Mouse (Mus musculus): ENCODE measurements around the gene Pcdh10. TPM values are rescaled to one million over a fixed set of nuclear protein-coding genes. Genes with fewer than 3 reads are reported as not detected.

Pcdh10 gene
- polyA plus RNA-seq, 1 experiment: not detected

DNA sequence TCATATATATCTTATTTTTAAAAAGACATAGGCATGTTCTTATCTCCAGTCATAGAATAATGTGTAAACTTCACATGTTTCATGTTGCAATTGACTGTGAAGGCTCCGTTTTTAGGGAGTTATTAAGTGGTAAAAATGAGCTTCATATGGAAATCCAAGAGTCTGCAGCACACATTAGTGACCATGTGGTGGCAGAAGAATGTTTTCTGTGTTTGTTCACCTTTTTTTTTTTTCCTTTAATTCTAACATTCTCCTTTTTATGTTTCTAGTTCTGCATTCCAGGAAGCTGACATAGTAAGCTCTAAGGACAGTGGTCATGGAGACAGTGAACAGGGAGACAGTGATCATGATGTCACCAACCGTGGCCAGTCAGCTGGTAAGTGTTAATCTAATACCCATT, 5.6 kb downstream of the Pcdh10 start:
- Histone ChIP-seq H3K4me1 (ENCODE audit: control insufficient read depth, insufficient read depth, low read length) (no peaks in the 10 kb centered on the region), H3K9me3 (replicated peaks; ENCODE audit: control insufficient read depth, insufficient read depth, low read length, poor library complexity, severe bottlenecking) (no peaks in the 10 kb centered on the region), H3K27me3 (ENCODE audit: control insufficient read depth, insufficient read depth, low read length, poor library complexity, severe bottlenecking) (peaks cover 9% of the 10 kb centered on the region), H3K27ac (ENCODE audit: insufficient read depth, low read length) (no peak overlapping the region), H3K4me3 (ENCODE audit: low read depth, low read length) (no peak overlapping the region), H3K36me3 (ENCODE audit: control insufficient read depth, insufficient read depth, low read length, poor library complexity, severe bottlenecking) (no peaks in the 10 kb centered on the region), H3K9ac (ENCODE audit: low read depth, poor library complexity, severe bottlenecking) (no peak overlapping the region)
- no peak for TF ChIP-seq POLR2A (IDR thresholded peaks at IDR 0.05; ENCODE audit: insufficient read depth, low read length)
- no peak for TF ChIP-seq EP300 (IDR thresholded peaks at IDR 0.05; ENCODE audit: insufficient read depth, low read depth, low read length)
- no peak for TF ChIP-seq CTCF (IDR thresholded peaks at IDR 0.05; ENCODE audit: low read depth, low read length)

DNA sequence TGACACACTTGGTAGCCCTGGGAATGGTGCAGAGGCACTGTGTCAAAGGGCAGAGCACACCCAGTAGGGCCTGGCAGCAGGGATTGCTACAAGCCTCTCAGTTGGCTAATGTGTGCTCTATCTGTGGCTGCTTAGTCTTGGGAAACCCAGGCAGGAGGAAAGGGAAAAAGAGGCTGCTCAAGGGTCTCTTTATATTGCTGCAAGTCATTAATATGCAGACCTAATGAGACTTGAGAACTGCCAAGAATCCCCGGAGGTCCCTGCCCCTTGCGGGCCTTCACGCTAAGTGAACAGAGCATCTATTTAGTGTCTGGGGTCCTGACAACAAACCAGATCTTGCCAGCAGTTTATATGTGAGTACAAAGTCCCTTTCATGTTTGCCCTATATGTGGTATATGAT, 6.8 kb downstream of the Pcdh10 start:
- Histone ChIP-seq H3K36me3 (ENCODE audit: control insufficient read depth, insufficient read depth, low read length, poor library complexity, severe bottlenecking) (no peaks in the 10 kb centered on the region), H3K4me3 (ENCODE audit: low read depth, low read length) (no peak overlapping the region), H3K4me1 (ENCODE audit: control insufficient read depth, insufficient read depth, low read length) (no peaks in the 10 kb centered on the region), H3K27me3 (ENCODE audit: control insufficient read depth, insufficient read depth, low read length, poor library complexity, severe bottlenecking) (peaks cover 4% of the 10 kb centered on the region), H3K9ac (ENCODE audit: low read depth, poor library complexity, severe bottlenecking) (no peak overlapping the region), H3K9me3 (replicated peaks; ENCODE audit: control insufficient read depth, insufficient read depth, low read length, poor library complexity, severe bottlenecking) (no peaks in the 10 kb centered on the region), H3K27ac (ENCODE audit: insufficient read depth, low read length) (no peak overlapping the region)
- TF ChIP-seq EP300 (IDR thresholded peaks at IDR 0.05; ENCODE audit: insufficient read depth, low read depth, low read length) (no peak), POLR2A (IDR thresholded peaks at IDR 0.05; ENCODE audit: insufficient read depth, low read length) (no peak), CTCF (IDR thresholded peaks at IDR 0.05; ENCODE audit: low read depth, low read length) (no peak)

DNA sequence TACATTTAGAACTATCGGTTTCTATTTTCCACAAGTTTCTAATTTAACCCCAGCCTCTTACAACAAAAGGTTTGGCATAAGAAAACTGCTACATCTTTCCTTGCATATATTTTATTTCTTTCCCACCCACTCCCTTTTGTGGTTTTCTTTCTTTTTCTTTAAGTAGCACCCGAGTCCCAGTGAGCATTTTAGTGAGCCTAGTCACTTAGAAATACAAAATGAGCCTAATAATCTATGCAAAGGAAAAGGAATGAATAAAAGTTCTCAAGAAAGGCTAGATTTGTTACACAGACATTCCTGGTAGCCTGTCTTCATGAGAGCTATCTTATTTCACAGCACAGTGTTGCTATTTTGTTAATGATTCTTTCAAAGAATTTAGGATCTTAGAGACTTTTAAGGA, 7.3 kb downstream of the Pcdh10 start:
- Histone ChIP-seq H3K27me3 (ENCODE audit: control insufficient read depth, insufficient read depth, low read length, poor library complexity, severe bottlenecking) (peaks cover 4% of the 10 kb centered on the region), H3K27ac (ENCODE audit: insufficient read depth, low read length) (no peak overlapping the region), H3K4me3 (ENCODE audit: low read depth, low read length) (no peak overlapping the region), H3K36me3 (ENCODE audit: control insufficient read depth, insufficient read depth, low read length, poor library complexity, severe bottlenecking) (no peaks in the 10 kb centered on the region), H3K4me1 (ENCODE audit: control insufficient read depth, insufficient read depth, low read length) (no peaks in the 10 kb centered on the region), H3K9ac (ENCODE audit: low read depth, poor library complexity, severe bottlenecking) (no peak overlapping the region), H3K9me3 (replicated peaks; ENCODE audit: control insufficient read depth, insufficient read depth, low read length, poor library complexity, severe bottlenecking) (no peaks in the 10 kb centered on the region)
- TF ChIP-seq CTCF (IDR thresholded peaks at IDR 0.05; ENCODE audit: low read depth, low read length): no peak
- no peak for TF ChIP-seq POLR2A (IDR thresholded peaks at IDR 0.05; ENCODE audit: insufficient read depth, low read length)
- TF ChIP-seq EP300 (IDR thresholded peaks at IDR 0.05; ENCODE audit: insufficient read depth, low read depth, low read length): no peak

DNA sequence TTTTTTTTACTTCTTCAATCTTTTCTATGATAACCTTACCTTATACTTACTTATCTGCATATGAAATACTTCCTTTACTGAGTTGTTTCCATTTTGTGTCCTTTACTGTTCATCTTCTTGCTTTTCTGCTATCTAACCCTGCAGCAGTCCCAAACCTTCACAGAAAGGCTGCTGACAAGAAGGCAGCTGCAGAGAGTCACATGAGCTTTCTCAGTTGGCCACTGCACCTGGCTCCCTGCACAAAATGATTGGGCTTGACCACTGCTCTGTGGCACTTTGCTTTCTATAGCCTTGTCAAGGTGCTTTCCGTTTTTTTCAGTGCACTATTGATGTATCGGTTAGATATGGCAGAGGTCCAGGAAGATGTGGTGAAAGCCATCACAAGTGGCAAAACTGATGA, 8.3 kb downstream of the Pcdh10 start:
- no peak overlapping the region for H3K9ac ChIP-seq (ENCODE audit: low read depth, poor library complexity, severe bottlenecking)
- TF ChIP-seq POLR2A (IDR thresholded peaks at IDR 0.05; ENCODE audit: insufficient read depth, low read length) (no peak), EP300 (IDR thresholded peaks at IDR 0.05; ENCODE audit: insufficient read depth, low read depth, low read length) (no peak), CTCF (IDR thresholded peaks at IDR 0.05; ENCODE audit: low read depth, low read length) (no peak)
- no peak overlapping the region for H3K27ac ChIP-seq (ENCODE audit: insufficient read depth, low read length)
- H3K4me1 ChIP-seq (ENCODE audit: control insufficient read depth, insufficient read depth, low read length): no peaks in the 10 kb centered on the region
- no peaks in the 10 kb centered on the region for H3K9me3 ChIP-seq (replicated peaks; ENCODE audit: control insufficient read depth, insufficient read depth, low read length, poor library complexity, severe bottlenecking)
- no peaks in the 10 kb centered on the region for H3K27me3 ChIP-seq (ENCODE audit: control insufficient read depth, insufficient read depth, low read length, poor library complexity, severe bottlenecking)
- H3K4me3 ChIP-seq (ENCODE audit: low read depth, low read length): no peak overlapping the region
- H3K36me3 ChIP-seq (ENCODE audit: control insufficient read depth, insufficient read depth, low read length, poor library complexity, severe bottlenecking): no peaks in the 10 kb centered on the region

DNA sequence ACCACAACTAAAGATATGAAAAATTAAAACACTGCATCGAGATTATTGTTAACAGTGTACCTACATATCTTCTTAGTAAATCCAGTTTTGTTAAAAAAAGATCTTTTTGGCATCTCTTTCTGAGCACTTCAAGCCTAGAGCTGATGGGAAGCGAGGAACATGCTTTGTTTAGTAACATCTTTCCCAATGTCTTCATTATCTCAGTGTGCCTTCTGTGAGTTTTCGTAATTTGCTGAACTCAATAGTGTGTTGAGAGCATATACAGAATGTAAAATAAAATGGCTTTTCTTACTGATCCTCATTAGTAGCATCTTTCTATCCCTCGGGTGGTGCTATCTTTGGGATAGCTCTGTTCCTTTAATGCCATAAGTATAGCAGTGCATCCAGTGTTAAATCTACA, 18.9 kb downstream of the Pcdh10 start:
- H3K27me3 ChIP-seq (ENCODE audit: control insufficient read depth, insufficient read depth, low read length, poor library complexity, severe bottlenecking): no peaks in the 10 kb centered on the region
- H3K4me1 ChIP-seq (ENCODE audit: control insufficient read depth, insufficient read depth, low read length): no peaks in the 10 kb centered on the region
- no peaks in the 10 kb centered on the region for H3K9me3 ChIP-seq (replicated peaks; ENCODE audit: control insufficient read depth, insufficient read depth, low read length, poor library complexity, severe bottlenecking)
- no peak overlapping the region for H3K27ac ChIP-seq (ENCODE audit: insufficient read depth, low read length)
- TF ChIP-seq CTCF (IDR thresholded peaks at IDR 0.05; ENCODE audit: low read depth, low read length): no peak
- TF ChIP-seq POLR2A (IDR thresholded peaks at IDR 0.05; ENCODE audit: insufficient read depth, low read length): no peak
- TF ChIP-seq EP300 (IDR thresholded peaks at IDR 0.05; ENCODE audit: insufficient read depth, low read depth, low read length): no peak
- no peak overlapping the region for H3K4me3 ChIP-seq (ENCODE audit: low read depth, low read length)
- H3K36me3 ChIP-seq (ENCODE audit: control insufficient read depth, insufficient read depth, low read length, poor library complexity, severe bottlenecking): no peaks in the 10 kb centered on the region
- H3K9ac ChIP-seq (ENCODE audit: low read depth, poor library complexity, severe bottlenecking): no peak overlapping the region

DNA sequence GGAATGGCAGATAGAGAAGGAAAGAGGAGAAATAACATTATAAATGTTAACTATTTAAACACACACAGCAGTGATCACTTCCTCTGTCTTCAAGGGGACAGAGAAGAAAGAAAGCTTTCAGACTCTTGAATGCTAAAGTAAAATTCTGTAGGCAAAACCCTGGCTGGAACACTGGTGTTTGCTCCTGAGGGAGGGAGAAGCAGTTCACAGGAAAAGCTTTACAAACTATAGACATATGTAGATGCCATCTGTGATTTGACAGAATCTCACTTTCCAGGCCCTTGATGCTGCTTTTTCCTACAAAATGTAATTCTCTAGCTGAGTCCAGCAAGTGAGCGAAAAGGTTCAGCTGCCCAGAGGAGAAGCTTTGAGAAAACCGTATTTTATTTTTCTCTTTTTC, 25.0 kb downstream of the Pcdh10 start:
- no peak overlapping the region for H3K9ac ChIP-seq (ENCODE audit: low read depth, poor library complexity, severe bottlenecking)
- no peak overlapping the region for H3K27ac ChIP-seq (ENCODE audit: insufficient read depth, low read length)
- H3K27me3 ChIP-seq (ENCODE audit: control insufficient read depth, insufficient read depth, low read length, poor library complexity, severe bottlenecking): no peaks in the 10 kb centered on the region
- H3K4me1 ChIP-seq (ENCODE audit: control insufficient read depth, insufficient read depth, low read length): no peaks in the 10 kb centered on the region
- H3K9me3 ChIP-seq (replicated peaks; ENCODE audit: control insufficient read depth, insufficient read depth, low read length, poor library complexity, severe bottlenecking): no peaks in the 10 kb centered on the region
- no peak overlapping the region for H3K4me3 ChIP-seq (ENCODE audit: low read depth, low read length)
- TF ChIP-seq EP300 (IDR thresholded peaks at IDR 0.05; ENCODE audit: insufficient read depth, low read depth, low read length) (no peak), CTCF (IDR thresholded peaks at IDR 0.05; ENCODE audit: low read depth, low read length) (no peak), POLR2A (IDR thresholded peaks at IDR 0.05; ENCODE audit: insufficient read depth, low read length) (no peak)
- no peaks in the 10 kb centered on the region for H3K36me3 ChIP-seq (ENCODE audit: control insufficient read depth, insufficient read depth, low read length, poor library complexity, severe bottlenecking)

All from ES-Bruce4 (cell line).